Mouse (Mus musculus) frontal cortex, adult 2 months (tissue): ENCODE data around the gene Tfip11. TPM values are rescaled to one million over a fixed set of nuclear protein-coding genes. Genes with fewer than 3 reads are reported as not detected.

Source experiments
- DNase-seq, 2 experiments: peaks; one replicate each; pipeline ENCODE4 v3.0.0; 2022; ENCODE audit warnings: low spot score in 1 of 2; ENCODE audit errors: extremely low spot score in 1 of 2
- polyA plus RNA-seq: library from polyadenylated mRNA; depleted of rRNA; stranded (reverse); fragments of >200 nt; gene quantifications from 2 replicates; pipeline ENCODE4 v1.2.3, GENCODE M21; 2012

The Tfip11 gene
- polyA plus RNA-seq, 1 experiment: 40.0 TPM

DNA sequence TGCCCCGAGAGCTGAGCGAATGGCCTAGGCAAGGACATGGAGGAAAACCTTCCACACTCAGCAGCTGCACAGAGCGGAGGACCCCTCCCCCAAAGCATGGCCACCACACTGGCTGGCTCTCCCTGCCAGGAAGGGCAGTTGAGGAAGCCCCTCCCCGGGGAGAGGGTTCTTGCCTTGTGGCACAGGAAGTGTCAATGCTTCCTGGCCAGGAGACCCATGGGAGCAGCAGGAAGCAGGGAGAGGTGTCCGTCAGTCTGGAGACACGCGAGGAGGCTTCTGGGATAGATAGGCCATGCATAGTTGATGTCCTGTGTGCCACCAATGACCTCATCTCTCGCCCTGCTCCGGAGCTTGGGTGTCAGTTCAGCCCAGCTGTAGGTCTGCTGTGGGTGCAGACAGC, 30.2 kb downstream of the Tfip11 start:
- no peak for DNase-seq

- DNase-seq: no peak
These were observed 33.4 kb downstream of the Tfip11 start for GRCm38 (mm10) chr5:112359520-112359919.

- DNase-seq: no peak
These were observed 33.9 kb downstream of the Tfip11 start for GRCm38 (mm10) chr5:112360077-112360476.

DNA sequence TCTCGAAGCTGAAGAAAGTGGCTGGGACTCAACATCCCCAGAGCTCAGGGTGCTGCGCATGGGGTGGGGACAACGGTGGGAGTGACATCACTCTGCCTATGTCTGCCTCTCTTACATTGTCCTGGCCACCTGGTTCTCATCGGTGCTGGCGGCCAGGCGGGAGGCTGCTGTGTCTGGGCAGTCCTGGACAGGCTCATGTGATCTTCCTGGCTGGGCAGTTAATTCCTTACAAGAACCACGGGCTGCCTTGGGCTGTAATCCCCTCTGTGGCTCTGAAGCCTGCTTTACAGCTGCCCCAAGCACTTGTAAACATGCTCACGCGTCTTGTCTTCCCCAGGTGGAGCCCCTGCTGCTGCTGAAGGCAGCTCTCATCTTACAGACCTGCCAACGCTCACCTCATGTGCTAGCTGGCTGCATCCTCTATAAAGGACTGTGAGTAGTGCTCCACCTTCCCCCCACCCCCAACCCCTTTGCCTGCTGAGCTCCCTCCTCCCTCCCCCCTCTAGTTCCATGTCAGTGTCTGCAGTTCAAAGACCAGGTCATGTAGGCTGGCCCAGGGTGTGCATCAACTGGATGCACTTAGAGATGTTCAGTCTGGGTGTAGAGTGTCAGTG, 38.1 kb downstream of the Tfip11 start:
- DNase-seq: no peak

DNA sequence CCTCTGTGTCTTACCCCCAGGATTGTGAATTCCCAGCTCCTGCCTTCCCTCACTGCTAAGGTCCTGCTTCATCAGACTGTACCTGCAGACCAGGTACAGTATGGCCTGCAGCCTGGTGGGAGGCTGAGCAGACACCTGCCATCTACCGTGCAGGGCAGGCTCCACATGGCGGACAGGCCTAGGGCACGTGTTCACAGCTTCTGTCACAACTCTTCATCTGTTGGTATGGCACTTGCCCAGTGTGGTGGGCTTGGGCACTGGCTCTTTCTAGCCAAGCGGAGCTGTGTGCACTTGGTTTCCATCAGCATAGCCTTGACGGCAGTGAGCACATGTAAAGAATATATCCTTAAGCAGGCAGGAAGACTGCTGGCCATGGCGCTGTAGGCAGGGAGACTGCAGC, 40.7 kb downstream of the Tfip11 start:
- DNase-seq: no peak

DNA sequence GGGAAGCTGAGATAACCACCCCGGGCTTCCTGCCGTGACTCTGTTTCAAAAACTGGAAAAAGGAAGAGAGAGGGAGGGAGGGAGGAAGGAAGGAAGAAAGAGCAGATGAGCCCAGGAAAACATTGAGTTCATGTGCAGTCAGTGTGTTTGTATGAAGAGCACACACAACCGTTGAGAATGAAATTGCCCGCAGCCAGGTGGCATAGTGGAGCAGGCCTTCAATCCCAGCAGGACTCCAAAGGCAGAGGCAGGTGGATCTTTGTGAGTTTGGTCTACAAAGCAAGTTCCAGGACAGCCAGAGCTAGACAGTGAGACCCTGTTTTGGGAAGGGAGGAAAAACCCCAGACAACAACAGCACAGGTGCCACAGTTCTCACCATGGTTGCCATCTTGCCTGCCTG, 41.2 kb downstream of the Tfip11 start:
- DNase-seq: no peak

DNA sequence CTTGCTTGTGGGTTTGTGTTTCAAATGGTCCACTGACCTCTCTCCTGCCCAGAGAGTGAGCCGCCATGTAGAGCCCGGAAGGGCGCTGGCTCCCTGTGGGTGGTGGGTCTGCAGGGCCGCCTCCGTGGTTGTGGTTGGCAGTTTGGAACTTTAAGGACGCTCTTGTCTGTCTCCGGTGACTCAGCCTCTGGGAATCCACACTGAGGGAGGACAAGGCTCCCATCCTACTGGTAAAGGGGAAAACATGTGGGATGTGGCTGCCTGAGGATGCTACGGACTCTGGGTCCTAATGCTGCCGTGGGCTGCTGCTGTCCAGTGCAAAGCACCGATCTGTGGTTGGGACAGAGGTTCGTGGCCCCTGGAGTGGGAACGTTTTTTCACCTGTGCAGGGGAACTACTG, 41.8 kb downstream of the Tfip11 start:
- peak in 1 of 2 experiments; percentile 56 for DNase-seq

GRCm38 (mm10) chr5:112368666-112369065, 42.5 kb downstream of the Tfip11 start:
- no peak for DNase-seq

GRCm38 (mm10) chr5:112369326-112369725, 43.2 kb downstream of the Tfip11 start:
- no peak for DNase-seq

DNA sequence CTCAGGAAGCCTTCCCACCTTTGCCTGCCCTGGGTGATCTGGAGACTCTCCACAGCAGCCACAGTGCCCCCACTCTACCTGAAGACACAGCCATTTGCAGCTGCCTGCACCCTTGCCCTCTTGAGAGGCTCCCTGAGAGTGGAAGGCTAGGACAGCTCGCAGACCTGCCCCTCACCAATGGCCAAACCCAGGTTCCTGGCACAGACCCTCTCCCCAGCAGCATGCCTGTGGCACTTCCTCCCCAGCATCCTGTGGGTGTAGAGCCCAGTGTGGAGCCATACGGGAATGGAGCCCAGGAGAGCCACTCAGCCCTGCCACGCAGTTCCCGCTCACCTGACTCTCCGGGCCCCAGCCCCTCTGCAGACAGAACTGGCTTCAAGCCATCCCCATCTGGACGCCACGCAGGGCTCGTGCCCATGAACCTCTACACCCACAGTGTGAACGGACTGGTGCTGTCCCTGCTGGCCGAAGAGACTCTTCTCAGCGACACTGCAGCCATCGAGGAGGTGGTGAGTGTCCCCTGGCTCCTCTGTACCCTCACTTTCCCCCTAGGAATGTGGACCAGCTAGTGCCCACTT, 44.2 kb downstream of the Tfip11 start:
- no peak for DNase-seq

GRCm38 (mm10) chr5:112371933-112372332, 45.8 kb downstream of the Tfip11 start:
- DNase-seq: peak; percentile 79 to 82

- DNase-seq: no peak
These were observed 50.0 kb downstream of the Tfip11 start for GRCm38 (mm10) chr5:112376111-112376510.

DNA sequence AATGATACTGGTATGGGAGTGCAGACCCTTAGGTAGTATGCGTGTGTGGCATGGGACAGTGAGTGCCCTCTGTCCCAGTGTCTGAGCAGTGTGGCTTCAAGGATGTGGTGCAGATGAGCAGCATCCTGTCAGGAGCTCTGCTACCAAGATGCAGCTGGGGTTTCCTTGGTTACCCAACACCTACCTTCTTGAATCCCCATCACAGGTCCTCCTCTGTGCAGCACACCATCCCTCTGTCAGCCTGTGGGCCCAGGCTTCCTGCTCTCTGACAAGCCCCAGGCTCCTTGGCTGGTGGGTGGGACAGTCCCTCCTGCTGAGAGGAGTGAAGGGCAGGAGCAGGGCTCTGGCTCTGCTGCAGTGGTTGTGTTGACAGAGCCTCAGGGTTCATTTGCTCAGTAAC, 51.2 kb downstream of the Tfip11 start:
- DNase-seq: no peak

GRCm38 (mm10) chr5:112378716-112379115, 52.6 kb downstream of the Tfip11 start:
- no peak for DNase-seq

DNA sequence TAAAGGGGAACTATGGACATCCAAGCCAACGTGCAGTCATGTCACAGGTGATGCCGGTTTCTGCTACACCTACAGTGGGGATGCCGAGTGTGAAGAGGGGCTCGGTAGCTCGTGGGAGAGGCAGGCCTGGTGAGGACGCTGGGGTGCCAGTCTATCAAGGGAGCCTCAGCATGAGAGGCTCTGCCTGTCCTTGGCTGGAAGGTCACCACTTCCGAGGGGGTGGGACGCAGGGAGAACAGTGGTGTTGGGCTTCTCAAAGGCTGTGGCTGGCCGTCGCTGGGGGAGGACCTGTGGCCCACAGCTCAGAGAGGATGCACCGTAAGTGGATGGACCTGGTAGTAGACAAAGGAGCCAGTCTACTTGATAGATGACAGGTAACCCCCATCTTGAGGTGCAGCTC, 55.0 kb downstream of the Tfip11 start:
- no peak for DNase-seq

GRCm38 (mm10) chr5:112382042-112382441, 55.9 kb downstream of the Tfip11 start:
- DNase-seq: no peak

GRCm38 (mm10) chr5:112382641-112383330, 56.6 kb downstream of the Tfip11 start:
- peak; percentile 50 to 68 for DNase-seq

GRCm38 (mm10) chr5:112384805-112385472, 58.8 kb downstream of the Tfip11 start:
- DNase-seq: no peak

- no peak for DNase-seq
These were observed 59.8 kb downstream of the Tfip11 start for GRCm38 (mm10) chr5:112385973-112386372.
